Mouse (Mus musculus) left cerebral cortex, postnatal 10 days (tissue): ENCODE results near the gene Brpf1. TPM values are rescaled to one million over a fixed set of nuclear protein-coding genes. Genes with fewer than 3 reads are reported as not detected.

Source experiments
- DNase-seq, 2 experiments: peaks; one replicate each; pipeline ENCODE4 v3.0.0; 2021 to 2022; ENCODE audit warnings: low spot score in 2 of 2, mixed read lengths in 1 of 2; ENCODE audit errors: extremely low spot score in 1 of 2
- intact Hi-C: fragments of 180-260 bp; cut with DNase I; formaldehyde crosslinking; loops from one replicate; pipeline ENCODE4 v1.15.1; 2025
- total RNA-seq, 2 experiments: library from RNA; stranded (reverse); gene quantifications; 2 replicates each; pipeline ENCODE4 v1.2.3; 2021

The Brpf1 gene
- total RNA-seq = 10 to 100 TPM; 24.7 TPM

DNA sequence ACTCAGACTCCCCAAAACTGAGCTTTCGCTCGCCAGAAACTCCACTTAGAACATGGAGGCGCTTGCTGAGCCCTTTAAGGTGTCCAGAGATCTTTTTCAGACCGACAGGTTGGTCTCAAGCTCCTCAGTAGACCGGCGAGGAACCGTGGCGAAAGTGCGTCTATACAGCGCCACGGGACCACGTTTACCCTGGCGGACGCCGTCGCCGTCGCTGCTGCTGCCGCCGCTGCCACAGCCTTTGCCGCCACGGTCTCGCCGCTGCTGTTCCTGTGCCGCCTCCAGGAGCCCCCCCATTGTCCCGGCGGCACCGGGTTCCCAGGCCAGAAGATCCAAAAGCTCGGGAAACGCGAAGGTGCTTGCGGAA is at the start of gene Brpf1:
TSS of gene Brpf1 (plus strand) at position 152 of the 364 bp plus-strand sequence.
- DNase-seq = peak in 1 of 2 experiments; percentile 84
- intact Hi-C loops = loop anchor here (10.0 kb wide), 1 partner anchor 902 kb away; no protein-coding TSS in a partner anchor

DNA sequence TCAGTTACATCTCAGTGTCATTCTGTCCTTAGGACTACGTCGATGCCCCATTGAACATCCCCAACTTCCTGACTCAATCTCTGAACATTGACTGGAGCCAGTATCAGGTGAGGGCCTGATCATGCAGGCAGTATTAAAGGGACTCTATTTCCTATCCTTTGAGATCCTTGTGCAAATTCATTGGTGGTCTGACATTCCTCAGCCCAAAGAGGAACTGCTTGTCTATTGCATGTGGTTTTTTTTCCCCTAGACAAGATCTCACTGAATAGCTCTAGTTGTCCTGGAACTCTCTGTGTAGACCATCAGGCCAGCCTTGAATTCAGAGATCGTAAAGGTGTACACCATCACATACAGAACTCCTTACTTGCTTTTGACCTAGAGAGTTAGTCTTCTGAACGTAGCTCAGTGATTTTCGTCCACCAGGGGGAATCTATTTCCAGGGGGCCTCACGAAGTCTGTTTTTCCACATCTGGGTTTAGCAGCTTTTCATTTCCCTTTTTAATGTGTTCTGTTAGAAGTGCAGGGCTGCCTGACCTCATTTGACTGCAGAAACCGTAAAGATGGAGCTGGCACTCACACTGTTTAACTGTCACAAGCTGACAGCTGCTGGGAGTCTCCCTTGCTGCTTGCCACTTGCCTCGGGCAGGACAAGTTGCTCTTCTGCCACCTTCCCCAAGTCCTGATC is 45.6 kb upstream of the Brpf1 start:
- intact Hi-C loops = no loop called here
- no peak for DNase-seq

GRCm38 (mm10) chr6:113263531-113263930 is 43.4 kb upstream of the Brpf1 start:
- intact Hi-C loops = no loop called here
- DNase-seq = no peak

DNA sequence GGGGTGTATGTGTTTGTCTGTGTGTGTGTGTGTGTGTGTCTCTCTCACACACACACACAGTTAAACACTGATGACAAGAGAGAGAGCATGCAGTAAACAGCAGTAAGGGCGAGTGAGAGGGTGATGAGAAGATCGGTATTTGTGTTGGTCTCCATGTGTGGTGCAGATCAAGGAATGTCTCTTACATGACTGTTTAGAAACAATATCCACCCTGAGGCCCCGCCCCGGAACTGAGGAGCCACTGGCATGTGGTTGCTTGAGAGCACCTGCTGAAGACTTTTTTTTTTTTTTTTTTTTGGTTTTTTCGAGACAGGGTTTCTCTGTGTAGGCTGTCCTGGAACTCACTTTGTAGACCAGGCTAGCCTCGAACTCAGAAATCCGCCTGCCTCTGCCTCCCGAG is 42.5 kb upstream of the Brpf1 start:
- intact Hi-C loops = no loop called here
- DNase-seq = no peak

DNA sequence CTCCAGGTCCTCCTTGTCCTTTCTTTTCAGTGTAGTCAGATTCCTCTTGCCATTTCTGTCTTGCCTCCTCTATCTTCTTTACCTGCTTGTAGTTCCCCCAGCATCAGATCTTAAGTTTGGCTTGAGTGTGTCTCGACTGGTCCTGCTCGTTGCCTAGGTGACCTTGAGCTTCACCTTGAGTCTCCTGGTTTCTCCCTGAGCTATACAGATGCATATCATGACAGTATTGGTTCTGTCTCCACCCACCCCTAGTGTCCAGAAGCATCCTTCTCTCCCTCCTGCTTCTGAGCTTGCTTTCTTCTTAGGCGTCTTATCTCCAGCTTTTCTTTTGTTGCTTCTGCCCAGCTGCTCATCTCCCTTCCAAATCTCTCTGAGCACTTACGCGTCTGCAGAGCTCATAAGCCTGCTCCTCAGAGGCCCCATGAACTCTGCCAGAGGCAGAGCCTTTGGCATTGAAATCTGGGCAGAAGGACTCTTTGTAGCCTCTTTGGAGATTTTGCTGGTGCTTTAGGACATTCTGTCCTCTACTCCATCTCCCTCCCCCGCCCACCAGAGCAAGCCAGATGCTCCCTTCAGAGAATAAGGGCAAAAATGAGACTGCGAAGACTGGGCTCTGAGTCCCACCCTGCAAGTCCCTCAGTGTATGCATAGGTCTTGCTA is 39.8 kb upstream of the Brpf1 start:
- intact Hi-C loops = no loop called here
- no peak for DNase-seq

DNA sequence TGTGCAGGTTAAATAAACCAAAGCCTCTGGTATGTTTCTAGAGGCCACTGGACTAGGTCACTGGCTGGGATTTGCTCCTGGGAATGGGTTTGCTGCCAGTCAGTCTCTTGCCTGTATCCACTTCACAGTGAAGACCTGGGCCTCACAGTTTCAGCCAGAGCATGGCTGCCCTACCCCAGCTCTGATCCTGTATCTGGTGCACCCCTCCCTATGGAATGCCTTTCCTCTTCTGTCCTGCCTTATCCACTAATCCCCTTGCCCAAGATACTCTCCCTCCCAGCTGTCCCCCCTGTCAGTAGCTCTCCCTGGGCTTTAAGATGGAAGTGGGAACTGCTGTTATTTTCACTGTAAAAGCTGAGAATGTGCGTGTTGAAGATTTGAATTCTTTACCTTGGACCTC is 38.9 kb upstream of the Brpf1 start:
- DNase-seq = no peak
- intact Hi-C loops = no loop called here

DNA sequence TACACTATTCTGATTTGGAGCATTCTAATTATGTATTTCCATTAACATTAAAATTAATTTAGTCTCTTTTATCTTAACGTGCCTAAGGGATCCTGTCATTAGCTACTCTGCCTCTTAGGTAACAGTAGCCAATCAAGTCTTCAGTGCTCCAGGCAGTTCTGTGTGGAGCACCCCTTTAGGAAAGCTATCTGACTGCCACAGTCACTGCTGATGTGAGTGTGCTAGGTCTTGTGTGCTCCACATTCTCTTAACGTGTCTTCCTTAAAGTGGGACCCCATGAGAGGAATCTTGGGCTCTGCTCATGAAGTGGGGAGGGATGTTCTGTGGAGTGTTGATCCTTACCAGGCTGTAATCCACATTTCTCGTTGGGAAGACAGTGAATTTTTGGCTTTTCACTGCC is 34.6 kb upstream of the Brpf1 start:
- intact Hi-C loops = no loop called here
- no peak for DNase-seq

DNA sequence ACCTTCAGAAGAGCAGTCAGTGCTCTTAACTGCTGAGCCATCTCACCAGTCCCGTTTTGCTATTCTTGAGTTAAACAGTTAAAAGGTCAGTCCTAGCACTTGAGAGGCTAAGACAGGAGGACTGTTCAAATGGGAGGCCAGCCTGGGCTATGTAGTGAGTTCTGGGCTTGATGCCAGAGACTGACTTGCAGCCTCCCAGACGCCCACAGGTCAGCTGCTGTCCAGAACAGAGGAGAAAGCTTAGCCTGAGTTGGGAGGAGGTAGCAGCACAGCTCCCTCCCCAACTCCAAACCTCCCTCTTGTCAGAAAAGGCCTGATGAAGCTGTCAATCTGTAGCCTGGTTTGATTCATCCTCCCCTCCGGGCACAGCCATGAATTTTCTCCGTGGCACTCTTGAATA is 30.1 kb upstream of the Brpf1 start:
- intact Hi-C loops = no loop called here
- DNase-seq = no peak

- no peak for DNase-seq
- intact Hi-C loops = no loop called here
These were observed 25.3 kb upstream of the Brpf1 start for GRCm38 (mm10) chr6:113281676-113282075.

DNA sequence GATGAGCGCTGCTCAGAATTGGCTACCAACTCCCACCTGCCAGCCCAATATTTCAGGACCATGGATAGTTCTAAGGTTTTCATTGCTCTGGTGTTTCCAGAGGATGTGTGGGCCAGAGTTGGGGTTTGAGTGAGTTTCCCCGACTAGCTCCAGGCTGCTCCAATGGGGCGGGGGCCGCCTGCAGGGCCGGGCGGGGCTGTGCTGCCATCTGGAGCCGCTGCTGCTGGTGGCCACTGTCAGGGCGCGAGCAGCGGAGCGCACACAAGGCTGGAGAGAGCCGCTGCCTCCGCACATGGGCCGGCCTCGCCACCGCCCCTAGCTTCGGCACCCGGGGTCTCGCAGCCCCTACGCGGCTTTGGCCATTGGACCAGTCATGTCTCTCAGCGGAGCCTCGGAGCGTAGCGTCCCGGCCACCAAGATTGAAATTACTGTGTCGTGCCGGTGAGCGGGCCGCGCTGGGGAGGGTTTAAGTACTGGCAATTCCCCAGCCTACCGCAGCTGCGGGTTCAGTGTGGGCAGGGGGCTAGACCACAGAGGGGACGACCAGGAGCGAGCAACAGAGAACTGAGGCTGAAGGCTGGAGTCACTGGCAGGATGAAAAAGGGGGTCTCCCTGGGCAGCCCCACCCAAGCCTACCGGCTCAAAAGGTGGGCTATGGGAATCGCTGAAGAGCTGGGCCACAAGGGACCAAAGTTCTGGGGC is 24.7 kb upstream of the Brpf1 start, which contains the start of gene Cpne9:
TSS of gene Cpne9 (plus strand) at position 207 of the 702 bp plus-strand sequence.
- intact Hi-C loops = no loop called here
- DNase-seq = peak in 1 of 2 experiments; percentile 71

DNA sequence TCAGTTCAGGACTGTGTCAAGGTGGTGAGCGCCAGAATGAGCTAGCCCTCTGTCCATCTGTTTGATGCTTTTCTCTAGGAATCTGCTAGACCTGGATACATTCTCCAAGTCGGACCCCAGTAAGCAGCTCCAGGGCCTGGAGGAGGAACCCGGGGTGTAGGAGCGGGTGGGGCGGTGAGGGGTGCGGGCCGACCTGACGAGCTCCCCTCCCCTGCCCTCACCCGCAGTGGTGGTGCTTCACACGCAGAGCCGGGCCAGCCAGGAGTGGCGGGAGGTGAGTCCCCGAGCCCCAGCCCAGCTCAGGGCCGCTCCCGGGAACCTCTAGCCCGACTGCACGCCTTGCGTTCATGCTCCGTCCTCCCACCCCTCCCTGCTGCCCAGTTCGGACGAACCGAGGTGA is 24.0 kb upstream of the Brpf1 start:
- peak in 1 of 2 experiments; percentile 47 for DNase-seq
- intact Hi-C loops = no loop called here

GRCm38 (mm10) chr6:113283500-113283899 is 23.4 kb upstream of the Brpf1 start:
- intact Hi-C loops = no loop called here
- no peak for DNase-seq

DNA sequence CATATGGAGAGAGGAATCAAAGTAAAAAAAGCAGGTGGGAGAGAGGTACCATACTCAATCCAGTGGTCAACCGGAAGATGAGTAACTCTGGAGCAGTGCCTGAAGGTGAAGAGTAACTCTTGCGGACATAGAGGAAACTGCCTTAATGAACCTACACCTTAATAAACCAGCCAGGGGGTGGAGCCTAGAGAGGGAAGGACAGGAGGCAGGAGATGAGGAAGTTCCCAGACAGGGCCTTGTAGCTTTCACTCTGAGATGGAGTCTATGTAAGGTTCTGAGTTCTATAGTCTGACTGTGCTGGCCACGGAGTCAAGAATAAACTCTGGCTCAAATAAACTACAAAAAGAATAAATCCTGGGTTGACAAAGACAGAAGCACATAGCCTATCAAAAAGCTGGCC is 22.0 kb upstream of the Brpf1 start:
- intact Hi-C loops = no loop called here

DNA sequence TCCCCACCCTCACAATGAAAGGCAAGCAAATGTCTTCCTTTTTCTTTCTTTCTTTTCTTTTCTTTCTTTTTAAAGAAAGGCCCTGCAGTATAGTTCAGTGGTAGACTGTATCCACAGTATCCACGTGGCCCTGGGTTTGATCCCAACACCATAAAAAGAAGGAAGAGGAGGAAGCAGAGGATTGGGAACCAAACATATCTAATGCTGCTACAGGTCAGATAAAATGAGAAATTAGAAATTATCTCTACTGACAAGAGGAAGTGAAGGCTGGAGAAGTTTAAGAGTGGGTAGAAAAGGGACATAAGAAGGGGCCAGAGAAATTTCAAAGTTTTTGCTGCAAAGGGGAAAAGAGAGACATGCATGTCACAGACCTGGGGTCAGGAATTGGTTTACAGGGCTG is 20.6 kb upstream of the Brpf1 start:
- intact Hi-C loops = no loop called here
- DNase-seq = no peak

More for the DNA sequence above, 22.0 kb upstream of the Brpf1 start:
- no peak for DNase-seq

DNA sequence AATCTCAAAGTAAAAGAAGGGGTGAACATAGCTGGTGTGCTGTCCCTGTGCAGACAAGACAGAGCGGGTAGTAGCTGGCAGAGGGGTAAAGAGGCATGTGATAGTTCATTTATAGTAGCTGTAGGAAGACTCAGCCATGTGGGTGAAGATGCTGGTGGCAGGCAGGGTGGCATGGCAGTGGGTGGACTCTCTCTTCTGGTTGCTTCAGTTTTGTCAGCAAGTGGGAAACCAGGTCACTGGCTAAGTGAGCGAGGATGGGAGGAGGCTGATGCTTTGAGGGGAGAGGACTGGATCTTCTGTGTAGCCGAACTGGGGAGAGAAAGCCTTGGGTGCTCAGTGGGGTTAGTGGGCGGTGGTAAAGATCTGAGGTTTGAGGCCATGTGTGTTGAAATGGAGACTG is 19.7 kb upstream of the Brpf1 start:
- DNase-seq = no peak
- intact Hi-C loops = no loop called here

DNA sequence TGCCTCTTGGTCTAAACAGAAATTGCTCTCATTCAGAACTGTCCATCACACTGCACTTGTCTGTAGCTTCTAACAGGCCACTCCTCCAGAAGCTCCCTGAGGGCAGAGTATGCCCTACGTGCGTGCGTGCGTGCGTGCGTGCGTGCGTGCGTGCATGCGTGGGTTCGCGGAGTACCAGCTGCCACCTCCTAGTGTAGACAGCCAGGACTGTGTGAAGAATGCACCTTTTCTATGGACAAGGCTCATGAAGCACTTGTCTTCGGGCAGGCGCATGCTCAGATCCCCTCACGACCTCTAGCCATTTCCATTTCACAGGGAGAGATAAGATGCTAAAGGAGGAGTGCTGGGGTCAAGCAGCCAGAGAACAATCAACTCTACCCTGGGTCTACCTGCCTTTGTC is 17.6 kb upstream of the Brpf1 start:
- intact Hi-C loops = no loop called here
- DNase-seq = no peak

DNA sequence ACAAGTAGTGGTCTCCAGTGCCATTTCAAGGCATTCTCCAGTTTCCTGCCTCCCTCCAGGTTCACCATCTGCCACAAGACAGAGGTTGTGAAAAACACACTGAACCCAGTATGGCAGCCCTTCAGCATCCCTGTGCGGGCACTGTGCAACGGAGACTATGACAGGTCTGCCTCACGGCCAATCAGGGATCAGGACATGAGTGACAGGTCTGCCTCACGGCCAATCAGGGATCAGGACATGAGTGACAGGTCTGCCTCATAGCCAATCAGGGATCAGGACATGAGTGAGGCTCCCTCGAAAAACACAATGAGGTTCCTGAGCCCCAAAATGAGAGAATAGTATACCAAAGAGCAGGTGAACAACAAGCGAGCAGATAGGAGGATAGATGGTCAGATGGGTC is 16.6 kb upstream of the Brpf1 start:
- intact Hi-C loops = no loop called here
- DNase-seq = no peak

DNA sequence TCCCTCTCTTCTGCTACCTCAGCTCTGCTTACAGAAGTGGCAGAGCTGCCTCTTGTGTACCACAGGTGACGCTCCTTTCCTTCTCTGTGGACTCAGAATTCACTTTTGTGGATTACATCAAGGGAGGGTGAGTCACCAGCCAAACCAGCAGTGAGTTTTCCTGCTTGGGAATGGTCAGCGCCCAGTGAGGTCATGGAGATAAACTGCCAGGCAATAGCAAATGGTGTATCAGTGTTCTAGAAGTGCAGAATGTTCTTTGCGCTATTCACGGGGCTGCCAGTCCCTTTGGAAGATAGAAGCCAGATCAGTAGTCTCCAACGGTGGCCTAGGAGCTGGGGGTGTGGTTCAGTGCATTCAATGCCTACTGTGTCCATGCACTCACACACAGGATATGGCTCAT is 14.0 kb upstream of the Brpf1 start:
- intact Hi-C loops = no loop called here

DNA sequence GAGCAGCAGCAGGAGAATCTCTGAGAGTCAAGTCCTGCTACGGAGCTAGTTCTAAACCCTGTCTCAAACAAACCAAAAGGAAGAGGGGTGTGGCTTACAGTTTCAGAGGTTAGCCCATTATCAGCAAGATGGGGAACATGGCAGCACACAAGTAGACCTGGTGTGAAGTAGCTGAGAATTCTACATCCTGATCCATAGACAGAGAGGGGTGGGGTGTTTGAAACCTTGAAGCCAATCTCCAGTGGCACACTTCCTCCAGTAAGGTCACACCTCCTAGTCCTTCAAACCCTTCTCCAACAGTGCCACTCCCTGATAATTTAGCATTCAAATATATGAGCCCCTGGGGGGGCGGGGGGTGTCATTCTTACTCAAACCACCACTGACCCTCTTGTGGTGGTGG is 10.9 kb upstream of the Brpf1 start:
- no peak for DNase-seq
- intact Hi-C loops = no loop called here

More for the DNA sequence above, 14.0 kb upstream of the Brpf1 start:
- no peak for DNase-seq

DNA sequence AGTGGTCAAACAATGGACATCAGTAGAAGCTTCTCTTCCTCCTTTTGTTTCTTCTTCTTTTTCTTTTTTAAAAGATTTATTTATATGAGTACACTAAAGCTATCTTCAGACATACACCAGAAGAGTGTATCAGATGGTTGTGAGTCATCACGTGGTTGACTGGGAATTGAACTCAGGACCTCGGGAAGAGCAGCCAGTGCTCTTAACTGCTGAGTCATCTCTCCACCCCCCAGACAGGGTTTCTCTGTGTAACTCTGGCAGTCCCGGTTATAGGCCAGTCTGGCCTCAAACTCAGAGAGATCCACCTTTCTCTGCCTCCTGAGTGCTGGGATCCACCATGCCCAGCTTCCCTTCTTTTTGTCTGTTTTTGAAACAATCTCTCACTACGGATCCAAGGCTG is 10.3 kb upstream of the Brpf1 start:
- DNase-seq = no peak
- intact Hi-C loops = no loop called here
